Mouse (Mus musculus): ENCODE measurements around the gene Cldn7.
A peak's percentile ranks its signal among the peaks of the same experiment; 100 is the strongest.
"Not testable (repeated sequence)": the region's sequence is repeated elsewhere in the genome, so short reads cannot be mapped to it uniquely, and the experiment has no call there.

Gene Cldn7

DNA sequence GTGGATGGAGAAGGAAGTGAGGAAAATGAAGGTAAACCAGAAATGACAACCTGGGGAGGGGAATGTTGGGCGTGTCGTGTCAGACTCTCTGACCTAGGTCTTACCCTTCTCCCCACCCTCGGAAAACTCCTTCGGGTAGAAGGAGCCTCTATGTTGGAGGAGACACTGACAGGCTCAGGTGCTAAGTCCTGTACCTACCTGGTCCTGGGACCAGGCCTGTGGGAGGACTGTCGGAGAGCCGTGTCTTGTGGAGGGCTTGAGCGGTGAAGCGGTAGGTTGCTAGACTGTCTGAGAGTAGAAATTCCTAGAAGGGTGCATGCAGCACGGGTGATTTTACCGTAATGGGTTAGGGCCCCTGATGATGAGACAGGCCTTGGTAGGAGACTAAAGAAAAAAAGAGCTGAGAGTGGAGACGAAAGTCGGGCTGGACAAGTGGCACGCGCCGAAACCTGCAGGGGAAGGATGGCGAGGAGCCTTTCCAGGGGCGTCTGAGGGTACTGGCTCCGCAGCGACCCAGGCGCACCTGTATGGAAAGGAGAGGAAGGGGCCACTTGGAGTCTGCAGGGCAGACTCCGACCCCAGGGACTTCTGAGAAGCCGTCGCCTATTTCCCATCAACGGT, at the start of gene Cldn7:
Gene Cldn7, plus strand, starts transcription at position 130 of the 621 bp plus-strand sequence.
- no peak for DNase-seq (ENCODE audit: low read depth, low spot score)

DNA sequence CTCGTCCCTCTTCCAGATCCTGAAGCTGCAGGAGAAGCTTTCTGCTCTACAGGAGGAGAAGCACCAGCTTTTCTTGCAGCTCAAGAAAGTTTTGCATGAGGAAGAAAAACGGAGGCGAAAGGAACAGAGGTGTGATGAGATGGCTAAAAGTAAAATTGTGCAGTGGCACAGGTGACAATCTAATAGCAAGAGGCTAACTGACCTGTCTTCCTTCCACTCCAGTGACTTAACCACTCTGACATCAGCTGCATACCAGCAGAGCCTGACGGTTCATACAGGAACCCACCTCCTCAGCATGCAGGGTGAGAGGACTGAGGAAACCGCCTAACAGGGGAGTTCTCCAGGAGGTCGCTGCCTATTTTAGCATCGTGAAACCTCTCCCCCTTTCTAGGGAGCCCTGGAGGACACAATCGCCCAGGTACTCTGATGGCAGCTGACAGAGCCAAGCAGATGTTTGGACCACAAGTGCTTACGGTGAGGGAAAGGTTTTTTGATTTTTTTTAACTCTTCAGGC, 49.6 kb upstream of the Cldn7 start:
- DNase-seq (ENCODE audit: low read depth, low spot score): peak; percentile 21

DNA sequence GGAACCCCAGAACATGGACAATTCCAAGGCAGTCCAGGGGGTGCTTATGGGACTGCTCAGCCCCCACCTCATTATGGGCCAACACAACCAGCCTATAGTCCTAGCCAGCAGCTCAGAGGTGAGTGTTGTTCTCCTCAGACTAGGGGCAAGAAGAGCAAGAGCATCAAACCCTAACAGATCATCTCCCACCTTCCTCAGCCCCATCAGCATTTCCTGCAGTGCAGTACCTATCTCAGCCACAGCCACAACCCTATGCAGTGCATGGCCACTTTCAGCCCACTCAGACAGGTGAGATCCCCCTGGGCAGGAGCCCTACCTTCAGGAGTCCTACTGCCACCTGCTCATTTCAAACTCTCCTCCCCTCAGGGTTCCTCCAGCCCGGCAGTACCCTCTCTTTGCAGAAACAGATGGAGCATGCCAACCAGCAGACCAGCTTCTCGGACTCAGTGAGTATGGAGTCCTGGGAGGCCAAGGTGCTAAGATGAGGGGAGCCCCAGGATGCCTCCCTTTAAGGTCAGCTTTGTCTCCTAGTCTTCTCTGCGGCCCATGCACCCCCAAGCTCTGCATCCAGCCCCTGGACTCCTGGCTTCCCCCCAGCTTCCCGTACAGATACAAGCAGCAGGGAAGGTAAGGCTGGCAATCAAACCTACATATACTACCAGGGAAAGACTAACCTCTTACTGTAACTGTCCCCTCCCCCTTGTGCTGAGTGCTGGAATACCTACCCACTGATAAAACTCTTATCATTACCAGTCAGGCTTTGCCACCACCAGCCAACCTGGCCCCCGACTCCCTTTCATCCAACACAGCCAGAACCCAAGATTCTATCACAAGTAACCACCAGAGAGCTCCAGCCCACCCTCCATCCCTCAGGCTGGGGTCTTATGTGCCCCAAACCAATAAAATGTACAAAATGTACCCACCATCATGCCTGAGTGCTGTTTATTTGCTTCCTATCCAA, 48.6 kb upstream of the Cldn7 start:
- DNase-seq (ENCODE audit: low read depth, low spot score): peak; percentile 23

DNA sequence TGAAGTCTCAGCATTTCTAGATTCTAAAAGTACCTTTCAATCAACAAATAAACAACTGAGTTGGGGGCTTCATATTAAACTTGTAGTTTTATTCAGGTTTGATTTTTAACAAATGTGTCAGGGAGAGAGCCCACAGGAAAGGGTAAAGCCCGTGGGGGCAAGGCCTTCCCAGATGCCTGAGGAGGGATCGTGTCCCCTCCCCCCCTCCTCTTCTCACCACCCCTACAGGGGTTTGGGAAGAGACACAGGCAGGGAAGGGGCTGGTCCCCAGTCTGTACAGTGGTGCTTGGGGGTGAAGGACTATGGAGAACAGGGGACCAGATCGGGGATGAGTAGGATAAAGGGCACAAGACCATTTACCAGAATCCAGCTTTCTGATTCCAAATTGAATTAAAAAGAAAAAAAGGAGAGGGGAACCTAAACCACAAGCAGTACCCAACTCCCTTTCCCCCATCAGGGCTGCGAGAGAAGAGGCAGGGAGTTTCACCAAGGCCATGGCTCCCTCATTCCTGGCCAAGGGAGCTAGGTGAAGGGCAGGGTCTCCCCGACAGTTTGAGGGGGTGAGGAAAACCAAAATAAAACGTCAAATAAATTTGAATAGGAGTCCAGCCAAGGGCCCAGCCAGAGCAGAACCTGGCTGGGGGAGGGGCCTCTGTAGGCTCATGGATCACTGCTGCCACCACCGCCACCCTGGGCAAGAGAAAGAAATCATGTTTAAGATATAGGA, 47.8 kb upstream of the Cldn7 start:
- not testable (repeated sequence) for DNase-seq (ENCODE audit: low read depth, low spot score)

DNA sequence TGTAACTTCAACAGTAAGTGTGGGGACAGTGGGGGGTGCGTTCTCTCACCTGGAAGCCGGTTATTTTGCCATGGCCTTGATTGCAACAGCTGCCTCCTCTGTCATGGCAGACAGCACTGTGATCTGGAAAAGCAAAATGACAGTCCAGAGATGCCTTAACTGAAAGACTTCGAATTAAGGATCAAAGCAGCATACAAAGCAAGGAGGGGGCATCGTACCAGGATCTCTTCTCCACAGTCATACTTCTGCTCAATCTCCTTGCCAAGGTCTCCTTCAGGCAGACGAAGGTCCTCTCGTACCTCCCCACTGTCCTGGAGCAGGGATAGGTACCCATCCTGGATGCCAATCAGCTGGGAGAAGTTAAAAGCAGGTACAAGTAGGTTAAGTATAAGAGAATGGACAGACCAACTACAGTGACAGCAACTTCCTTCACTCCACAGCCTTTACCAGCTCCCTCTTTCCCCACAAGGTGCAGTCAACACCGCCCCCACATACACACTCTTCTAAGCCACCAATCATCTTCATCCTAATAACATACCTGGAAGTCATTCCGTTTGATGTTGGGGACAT, 47.1 kb upstream of the Cldn7 start:
- no peak for DNase-seq (ENCODE audit: low read depth, low spot score)

DNA sequence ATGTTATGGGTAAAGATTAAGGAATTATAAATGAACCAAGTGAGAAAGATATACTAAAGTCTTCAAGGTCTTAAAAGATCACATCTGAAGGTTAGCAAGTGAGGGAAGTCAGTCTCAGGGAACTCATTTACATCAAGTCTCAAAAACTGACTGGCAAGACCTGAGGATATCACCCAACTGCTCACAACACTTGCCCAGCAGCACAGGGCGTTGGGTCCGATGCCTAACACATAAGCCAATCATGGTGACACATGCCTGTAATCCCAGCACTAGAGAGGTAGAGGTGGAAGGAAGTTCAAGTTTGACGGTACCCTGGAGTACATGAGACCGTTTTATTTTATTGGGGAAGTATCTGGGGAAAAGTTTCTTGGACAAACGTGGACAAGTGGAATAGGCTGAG, 46.5 kb upstream of the Cldn7 start:
- no peak for DNase-seq (ENCODE audit: low read depth, low spot score)

DNA sequence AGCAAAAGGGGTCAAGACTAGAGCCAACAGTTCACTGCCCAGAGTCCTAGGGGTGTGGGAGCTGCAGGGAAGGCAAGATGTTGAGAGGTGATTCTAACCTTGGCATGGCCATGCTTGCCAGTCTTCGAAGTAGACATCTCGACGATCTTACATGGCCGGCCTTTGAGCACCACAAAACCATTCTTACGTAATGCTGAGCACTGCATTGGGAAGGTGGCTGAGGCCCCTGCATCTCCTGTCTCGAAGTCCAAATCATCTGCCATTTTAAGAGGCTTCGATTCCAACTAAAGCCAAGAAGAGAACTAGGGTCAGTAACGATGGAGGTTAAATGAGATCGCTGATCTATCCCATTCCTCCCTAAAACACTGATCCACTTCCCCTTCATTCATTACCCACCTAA, 45.5 kb upstream of the Cldn7 start:
- no peak for DNase-seq (ENCODE audit: low read depth, low spot score)

DNA sequence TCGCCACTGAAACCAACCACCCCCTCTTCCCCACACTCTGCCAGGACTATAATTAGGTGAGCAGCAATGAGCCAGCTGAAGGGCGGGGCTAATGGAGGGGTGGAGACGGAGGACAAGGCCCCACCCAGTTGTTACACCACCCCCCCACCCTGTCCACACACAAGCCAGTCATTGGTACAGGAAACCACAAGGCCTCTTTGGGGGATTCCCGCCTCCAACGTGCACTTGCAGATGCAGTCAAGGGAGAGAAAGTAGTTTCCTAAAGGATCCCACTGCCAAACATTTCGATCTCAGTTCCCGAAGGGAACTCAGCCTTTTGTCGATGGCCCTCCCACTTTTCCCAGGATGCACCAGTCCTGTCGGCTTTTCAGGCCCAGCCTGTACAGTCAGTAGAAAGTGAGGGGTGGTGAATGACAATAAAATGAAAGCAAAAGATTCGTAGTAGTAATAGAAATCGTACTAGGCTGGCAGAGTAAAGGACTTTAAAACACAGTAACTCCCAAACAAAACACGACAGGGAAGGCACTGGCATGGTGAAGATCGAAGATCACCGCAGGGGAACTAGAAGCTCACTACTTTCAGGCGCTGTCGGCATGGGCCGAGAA, 44.8 kb upstream of the Cldn7 start:
- peak; percentile 95 for DNase-seq (ENCODE audit: low read depth, low spot score)

DNA sequence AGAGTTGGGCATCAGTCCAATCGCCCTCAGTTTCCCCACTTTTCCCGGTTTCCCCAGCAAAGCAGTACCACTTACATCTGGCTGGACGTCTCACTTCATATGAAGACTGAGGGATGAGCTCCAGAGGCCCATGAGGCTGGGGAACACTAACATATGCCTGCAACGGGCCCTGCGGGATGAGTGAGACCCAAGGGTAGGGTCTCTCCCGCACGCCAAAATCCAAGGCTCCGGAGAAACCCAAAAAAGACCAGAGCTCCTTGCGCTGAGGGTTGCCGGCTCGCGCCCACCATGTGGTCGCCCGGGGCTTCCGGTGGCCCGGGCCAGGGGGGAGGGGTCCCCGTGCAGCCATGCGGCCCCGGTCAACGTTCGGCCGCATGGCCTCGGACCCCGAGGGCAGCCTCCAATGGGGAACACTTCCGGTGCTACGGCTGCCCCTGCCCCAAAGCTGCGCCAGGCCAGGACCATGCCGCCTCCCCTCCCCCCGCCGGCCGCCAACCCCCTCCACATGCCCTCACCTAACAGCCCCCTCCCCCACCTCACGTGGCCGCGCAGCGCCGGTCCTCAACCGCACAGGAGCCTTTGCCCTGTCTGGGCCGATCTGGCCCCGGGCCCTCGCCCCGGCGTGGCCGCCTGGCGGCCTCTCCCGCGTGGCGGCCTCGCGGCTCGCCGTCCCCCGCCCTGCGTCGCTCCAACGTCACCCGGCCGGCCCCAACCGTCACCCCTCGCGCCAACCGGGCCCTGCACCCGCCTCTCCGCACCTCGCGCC, 44.1 kb upstream of the Cldn7 start:
- DNase-seq (ENCODE audit: low read depth, low spot score): peak; percentile 45

DNA sequence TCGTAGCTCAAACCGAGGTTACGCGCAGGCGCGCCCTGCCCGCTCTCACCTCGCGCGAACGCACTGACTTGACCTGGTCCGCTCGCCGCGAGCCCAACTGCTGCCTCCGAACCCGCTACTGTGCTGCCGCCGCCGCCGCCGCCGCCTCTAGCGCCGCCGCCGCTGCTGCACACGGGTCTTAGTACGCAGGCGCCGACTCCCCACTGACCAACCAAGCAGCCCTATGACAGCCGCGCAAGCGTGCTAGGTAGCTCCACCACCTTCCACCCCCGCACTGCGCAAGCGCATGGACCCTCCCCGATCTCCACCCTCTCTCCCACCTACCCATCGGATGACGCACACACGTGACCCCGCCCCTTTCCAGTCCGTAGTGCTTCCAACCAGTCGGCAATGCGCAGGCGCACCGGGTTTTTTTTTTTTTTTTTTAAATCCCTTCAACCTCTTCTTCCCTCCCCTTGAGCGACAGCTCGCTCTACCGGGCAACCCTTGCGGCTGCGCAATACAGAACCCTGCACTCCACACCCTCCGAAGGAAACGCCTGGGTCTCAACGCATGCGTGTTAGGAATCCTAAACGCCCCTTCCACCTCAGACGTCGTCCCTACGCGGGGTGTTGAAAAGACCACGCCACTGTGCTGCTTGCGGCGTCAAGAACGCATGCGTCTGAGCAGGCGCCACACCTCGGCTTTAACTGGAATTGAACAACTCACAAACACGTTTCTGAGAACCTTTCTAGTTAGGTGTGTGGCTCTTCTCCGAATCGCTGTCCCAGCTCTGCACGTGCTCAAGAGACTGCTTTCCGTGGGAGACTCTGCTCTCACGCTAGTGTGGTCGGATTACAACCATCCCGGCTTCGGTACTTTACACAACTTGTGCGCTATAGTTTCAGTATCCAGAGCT, 43.2 kb upstream of the Cldn7 start, which contains the start of gene Eif5a:
Gene Eif5a, minus strand, starts transcription at position 845 of the 898 bp plus-strand sequence.
- DNase-seq (ENCODE audit: low read depth, low spot score): peak; percentile 100

DNA sequence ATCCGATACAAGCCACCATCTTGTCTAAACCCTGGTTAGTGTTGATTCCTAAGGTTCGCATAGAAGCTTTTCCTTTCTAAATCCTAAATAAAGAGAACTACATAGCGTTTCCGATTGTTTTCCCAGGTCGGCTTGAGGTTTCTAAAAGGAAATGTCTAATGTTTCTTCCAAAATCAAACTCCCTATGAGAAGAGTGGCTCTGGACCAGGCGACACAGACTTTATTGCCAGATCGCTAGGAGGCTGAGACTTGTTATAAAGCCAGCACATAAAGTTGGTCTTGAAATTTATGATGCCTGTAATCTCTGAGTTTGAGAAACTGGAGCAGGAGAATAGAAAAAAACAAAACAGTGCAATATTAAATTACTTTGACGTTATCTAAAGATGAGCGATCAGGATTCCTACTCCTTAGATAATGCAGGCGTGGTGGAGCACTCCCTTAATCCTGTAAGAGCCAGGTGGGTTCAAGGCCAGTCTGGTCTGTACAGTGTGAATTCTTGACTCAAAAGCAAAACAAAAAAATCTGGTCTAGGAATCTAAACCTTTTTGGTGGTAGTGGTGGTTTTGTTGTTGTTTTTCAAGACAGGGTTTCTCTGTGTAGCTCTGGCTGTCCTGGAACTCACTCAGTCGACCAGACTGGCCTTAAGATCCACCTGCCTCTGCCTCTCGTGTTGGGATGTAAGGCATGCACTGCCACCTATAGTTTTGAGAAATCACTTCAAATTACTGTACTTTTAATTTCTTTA, 42.4 kb upstream of the Cldn7 start:
- peak; percentile 44 for DNase-seq (ENCODE audit: low read depth, low spot score)

DNA sequence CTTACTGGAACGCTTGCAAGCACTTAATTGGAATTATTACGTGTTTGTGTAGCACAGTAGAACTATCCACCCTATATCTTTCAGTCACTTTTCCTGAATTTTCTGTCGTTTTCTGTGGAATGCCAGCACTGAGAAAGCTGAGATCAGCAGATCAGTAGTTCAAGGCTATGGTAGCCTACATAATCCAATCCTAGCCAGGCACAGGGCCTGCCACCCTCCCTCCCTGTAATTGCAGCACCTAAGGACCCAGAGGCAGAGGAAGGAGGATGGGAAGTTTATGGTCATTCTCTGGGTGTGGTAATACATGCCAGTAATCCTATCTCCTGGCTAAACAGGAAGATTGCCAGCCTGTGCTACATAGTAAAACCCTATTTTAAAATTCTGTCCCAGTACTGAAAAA, 41.8 kb upstream of the Cldn7 start:
- no peak for DNase-seq (ENCODE audit: low read depth, low spot score)

DNA sequence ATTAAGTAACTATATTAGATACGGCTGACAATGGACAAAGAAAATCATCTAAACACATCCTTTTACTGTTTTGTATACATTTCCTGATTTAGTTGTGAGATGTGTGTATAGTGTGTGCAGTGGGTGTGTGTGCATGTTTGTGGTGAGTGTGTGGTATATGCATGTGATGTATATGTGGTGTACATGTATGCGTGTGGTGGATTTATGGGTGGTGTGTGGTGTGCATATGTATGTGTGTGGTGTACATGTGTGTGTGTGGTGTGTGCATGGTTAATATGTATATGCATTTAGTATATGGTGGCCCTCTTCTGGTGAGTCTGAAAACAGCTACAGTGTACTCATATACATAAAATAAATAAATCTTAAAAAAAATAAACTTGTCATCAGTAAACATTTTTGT, 37.1 kb upstream of the Cldn7 start:
- no peak for DNase-seq (ENCODE audit: low read depth, low spot score)

DNA sequence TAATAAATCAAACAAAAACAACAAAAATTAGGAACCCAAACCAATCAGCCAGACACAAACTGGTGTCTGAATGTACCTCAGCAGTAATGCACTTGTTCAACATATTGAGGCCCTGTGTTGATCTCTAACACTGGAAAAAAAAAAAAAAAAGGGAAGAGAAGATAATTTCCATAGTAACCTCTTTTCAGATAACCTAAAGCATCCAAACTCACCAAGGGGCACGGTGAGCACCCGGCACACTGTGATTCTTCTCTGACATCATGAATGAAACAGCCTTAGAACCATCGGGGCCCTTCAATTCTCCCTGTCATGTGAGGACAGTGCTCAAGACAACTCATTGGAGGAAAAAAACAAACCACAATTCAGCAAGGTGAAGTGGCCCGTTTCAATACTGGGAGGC, 34.9 kb upstream of the Cldn7 start:
- DNase-seq (ENCODE audit: low read depth, low spot score): no peak

DNA sequence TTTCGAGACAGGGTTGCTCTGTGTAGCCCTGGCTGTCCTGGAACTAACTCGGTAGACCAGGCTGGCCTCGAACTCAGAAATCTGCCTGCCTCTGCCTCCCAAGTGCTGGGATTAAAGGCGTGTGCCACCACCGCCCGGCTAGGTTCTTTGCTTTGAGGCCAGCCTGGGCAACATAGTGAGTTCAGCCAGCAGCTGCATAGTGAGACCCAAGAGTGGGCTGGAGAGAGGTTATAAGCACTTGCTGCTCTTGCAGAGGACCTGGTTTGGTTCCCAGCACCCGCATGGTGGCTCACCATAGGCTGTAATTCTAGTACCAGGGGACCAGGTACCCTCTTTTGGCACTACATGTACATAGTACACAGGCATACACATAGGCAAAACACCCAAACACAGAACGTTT, 34.4 kb upstream of the Cldn7 start:
- not testable (repeated sequence) for DNase-seq (ENCODE audit: low read depth, low spot score)

DNA sequence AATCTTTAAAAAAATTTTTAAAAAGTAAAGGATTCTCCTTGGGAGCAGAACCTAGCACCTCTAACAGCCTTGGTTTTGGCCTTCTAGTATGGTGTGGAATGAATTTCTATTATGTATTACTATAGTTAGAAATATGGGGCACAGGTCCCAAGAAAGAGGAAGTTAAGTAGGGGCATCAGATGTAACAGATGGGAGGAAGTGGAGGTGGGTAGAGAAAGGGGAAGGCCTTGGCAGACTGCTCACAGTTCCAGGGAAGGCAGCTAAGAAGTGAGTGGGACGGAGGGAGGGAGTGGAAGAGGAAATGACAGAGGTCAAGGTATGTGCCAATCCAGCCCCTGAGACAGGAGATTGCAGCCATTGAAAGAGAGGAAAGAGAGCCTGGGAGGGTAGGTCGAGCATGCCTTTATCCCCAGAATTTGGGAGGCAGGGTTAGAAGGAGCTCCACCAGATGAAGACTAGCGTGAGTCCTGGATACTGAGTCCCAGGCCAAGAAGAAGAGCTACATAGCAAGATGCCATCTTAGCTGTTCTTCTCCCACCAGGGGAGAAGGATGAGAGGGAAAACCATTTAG, 33.5 kb upstream of the Cldn7 start:
- no peak for DNase-seq (ENCODE audit: low read depth, low spot score)

DNA sequence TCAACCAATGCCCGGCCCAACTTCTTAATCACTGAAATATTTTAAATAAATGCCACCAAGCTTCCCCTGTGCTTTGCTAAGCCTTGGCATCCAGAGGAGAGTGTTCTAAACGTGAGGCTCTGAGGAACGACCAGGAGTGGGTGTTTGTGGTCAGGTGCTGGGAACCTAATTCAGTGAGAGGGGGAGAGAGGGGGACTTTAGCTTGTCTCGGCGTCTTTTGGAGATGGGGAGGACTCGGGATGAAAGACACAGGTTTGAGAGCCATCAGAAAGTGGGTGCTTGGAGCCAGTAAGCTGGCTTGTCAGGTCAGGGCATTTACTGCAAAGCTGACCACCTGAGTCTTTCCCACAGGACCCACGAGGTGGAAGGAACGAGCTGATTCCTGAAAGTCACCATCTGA, 32.8 kb upstream of the Cldn7 start:
- DNase-seq (ENCODE audit: low read depth, low spot score): no peak

DNA sequence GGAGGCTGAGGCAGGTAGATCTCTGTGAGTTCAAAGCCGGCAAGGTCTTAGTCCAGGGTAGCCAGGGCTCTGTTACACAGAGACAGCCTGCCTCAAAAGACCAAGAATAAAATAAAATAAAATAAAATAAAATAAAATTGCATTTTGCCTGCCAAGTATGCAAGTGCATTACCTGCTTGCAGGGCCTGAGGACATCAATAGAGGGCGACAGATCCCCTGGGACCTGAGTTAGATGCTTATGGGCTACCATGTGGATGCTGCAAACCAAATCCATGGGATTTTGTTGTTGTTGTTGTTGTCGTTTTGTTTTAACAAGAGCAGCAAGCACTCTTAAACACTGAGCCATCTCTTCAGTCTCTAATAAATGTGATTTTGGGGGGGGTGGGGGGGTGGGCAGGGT, 32.3 kb upstream of the Cldn7 start:
- no peak for DNase-seq (ENCODE audit: low read depth, low spot score)

All from 3T3-L1 (cell line).